Mouse (Mus musculus): ENCODE measurements around the gene Cdx2.

Cdx2 gene

DNA sequence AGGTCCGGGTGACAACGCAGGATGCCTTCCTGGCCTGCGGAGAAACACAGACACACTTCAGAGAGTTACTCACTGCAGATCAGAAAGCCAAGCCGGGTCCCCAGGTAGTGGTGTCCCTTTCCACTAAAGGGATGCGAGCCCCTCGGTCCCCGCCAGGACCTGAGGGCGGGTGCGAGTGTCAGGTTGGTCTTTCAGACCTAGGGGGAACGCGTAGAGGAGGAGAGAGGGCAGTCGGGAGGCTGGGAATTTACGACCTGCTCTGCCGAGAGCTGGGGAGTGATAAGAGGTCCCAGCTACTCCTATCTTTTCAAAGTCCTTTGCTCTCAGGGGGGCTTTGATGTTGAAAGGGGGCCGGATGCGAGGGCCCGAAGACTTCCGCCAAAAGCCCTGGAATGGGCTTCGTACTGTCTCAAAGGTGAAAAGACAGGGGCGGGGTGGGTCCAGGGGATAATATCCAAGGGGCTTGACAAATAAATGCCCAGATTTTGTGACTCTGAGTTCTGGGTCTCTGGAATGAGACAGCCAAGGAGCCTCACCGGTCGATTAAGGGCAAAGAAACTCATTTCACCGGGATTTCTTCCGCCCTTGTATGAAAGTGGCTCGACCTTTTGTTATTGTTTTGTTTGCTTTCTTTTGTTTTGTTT lies 8.5 kb upstream of the Cdx2 start:
- DNase-seq (ENCODE audit: low read depth, low spot score) = no peak

DNA sequence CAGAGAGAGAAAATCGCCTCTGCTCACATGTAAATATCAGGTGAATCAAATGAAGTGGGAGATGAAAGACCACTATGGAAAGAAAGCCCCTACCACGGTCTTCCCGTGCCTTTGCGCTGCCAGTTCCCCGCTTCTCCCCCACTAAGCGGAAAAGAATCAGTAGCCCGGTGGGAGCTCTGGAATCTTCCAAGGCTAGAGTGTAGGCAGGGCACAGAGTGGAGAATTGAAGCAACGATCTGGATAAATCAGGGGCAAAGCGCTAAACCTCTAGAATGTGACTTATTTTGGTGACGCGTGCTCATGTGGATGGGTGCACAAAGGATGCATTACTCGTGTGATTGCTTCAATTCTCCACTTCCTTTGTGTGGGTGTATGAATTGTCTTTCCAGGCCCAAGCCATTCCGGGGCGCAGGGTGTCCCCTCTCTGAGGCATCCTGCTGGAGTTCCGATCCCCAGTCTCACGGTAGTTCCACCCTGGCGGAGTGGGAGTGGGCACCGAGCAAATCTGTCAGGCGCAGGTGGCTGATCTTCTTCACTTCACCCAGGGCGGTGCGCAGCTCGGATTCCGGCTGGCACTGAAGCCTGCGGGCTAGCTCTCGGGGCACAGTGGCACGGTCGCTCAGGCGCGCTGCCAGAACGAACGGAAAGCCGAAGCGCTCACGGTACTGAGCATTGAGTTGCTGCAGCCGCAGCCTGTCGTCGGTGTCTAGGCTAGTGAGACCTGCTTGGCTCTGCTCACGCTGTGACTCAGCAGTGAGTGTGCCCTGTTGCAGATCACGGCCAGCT lies 7.8 kb upstream of the Cdx2 start:
- no peak for DNase-seq (ENCODE audit: low read depth, low spot score)

- no peak for DNase-seq (ENCODE audit: low read depth, low spot score)
These were observed 6.0 kb upstream of the Cdx2 start for GRCm38 (mm10) chr5:147312830-147313685.

- no peak for DNase-seq (ENCODE audit: low read depth, low spot score)
These were observed 2.7 kb upstream of the Cdx2 start for GRCm38 (mm10) chr5:147309786-147310185.

DNA sequence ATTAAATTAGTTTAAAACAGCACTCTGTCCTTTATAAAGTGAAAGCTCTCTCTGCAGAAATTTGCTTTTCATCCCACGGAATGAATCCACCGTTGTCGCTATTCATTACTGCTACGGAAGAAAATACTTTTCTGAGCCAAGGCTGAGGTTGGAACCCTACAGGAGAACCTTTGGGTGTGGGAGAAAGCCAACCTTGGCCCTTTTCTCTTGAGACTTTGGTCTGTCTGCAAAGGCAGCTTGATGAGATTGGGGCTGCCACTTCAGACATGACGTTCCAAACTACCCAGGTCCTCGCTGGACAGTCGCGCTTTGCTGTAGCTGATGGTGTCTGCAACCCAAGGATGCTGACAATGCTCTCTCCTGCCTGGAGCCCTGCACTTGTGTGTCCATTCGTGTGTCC lies 1.4 kb upstream of the Cdx2 start:
- no peak for DNase-seq (ENCODE audit: low read depth, low spot score)

GRCm38 (mm10) chr5:147307398-147307785 lies 322 bp upstream of the Cdx2 start:
- no peak for DNase-seq (ENCODE audit: low read depth, low spot score)

GRCm38 (mm10) chr5:147305856-147306637 lies 1.0 kb downstream of the Cdx2 start:
- no peak for DNase-seq (ENCODE audit: low read depth, low spot score)

DNA sequence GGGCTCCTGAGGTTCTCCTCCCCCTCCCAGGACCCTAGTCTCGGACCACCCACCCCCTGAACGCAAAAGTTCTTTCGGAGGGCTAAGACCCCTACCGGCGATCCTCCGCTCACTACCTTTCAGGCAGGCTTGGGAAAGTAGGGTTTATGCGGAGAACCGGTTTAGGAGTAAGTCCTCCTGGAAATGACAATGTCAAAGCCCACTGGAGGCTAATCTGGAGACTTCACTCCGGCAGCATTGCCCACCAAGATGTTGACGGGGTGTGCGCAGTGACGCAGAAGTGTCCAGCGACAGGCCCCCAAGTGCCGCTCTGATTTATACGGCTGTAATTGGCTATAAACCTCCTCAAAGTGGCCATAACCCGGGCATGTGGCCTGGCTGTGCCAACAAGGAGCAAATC lies 1.9 kb downstream of the Cdx2 start:
- no peak for DNase-seq (ENCODE audit: low read depth, low spot score)

DNA sequence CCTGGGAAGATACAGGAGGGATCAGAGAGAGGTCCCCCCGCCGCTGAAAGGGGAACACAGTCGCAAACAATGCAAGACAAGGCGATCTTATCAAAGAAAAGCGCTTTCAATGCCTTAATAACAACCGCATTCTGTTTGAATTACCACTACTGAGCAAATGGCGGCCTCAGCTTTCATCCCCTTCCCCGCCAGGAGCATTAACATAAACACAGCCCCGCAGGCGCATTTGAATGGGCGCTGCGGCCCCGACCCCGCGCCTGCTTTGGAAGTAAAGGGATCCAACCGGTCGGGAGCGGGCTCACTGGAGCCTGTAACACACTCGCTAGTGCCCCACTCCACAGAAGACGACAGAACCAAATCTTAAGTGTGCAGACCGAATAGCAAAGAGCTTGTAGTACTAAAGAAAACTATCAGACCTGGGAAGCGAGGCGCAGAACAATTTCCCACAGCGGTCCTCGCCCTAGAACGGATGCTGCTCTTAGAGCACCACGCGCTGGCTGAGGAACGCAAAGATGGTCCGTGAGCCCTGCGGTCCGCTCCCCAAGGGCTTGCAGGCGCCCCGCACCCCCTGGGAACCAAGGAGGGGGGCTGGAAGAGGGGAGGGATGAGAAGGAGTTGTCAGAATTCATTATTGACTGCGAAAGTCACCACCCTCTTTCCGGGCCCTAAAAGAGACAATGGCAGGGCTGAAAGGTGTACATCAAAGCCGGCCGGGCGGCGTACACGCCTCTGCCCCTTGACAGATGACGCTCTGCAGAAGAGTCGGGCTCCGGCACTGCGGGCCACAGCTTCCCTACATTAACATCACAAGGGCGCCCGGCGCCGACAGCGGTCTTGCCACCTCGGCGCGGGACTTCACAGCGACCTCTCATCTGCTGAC lies 2.6 kb downstream of the Cdx2 start:
- DNase-seq (ENCODE audit: low read depth, low spot score) = no peak

GRCm38 (mm10) chr5:147302746-147303400 lies 4.2 kb downstream of the Cdx2 start:
- DNase-seq (ENCODE audit: low read depth, low spot score) = no peak

DNA sequence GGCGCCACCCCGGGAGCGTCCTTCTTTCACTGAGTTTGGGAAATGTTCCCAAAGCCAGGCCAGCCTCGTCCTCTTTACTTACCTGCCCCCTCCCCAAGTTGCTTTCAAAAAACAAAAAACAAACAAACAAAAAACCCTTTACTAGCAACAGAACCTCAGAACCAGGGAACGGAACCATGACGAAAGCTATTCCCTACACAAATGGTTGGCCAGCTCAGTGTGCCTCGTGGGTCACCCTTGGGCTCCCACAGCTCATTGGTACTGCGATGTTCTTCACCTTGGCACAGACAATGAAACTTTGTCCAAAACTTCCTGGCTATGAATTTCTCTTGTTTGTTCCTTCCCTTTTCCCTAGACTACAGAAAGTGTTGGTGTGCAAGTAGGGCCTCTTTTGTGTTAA lies 4.9 kb downstream of the Cdx2 start:
- no peak for DNase-seq (ENCODE audit: low read depth, low spot score)

DNA sequence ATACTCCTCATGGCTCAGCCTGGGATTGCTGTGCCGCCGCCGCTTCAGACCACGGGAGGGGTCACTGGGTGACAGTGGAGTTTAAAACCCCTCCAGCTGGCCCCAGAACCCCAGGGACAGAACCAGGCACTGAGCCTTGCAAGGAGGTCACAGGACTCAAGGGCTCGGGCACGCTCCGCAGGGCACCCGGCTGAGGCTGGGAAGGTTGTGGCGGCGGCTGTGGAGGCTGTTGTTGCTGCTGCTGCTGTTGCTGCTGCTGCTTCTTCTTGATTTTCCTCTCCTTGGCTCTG lies 5.3 kb downstream of the Cdx2 start:
- DNase-seq (ENCODE audit: low read depth, low spot score) = no peak

GRCm38 (mm10) chr5:147300917-147301780 lies 5.9 kb downstream of the Cdx2 start:
- no peak for DNase-seq (ENCODE audit: low read depth, low spot score)

DNA sequence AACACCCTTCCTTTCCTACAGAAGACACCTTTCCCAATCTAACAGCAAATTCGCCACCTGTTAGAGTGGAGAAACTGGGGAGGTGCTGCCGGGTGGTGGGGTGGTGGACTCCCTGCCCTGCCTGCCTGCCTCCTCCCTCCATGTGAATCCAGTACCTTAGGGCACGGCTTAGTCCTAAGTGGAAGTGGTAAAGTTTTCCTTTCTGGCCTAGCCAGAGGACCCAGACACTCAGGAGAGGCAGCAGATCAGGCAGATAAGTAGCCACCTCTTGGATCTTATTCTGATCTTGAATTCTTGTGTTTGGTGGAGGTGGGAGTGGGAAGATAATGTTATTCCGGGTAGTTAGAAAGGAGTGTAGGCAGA lies 7.1 kb downstream of the Cdx2 start:
- no peak for DNase-seq (ENCODE audit: low read depth, low spot score)

- DNase-seq (ENCODE audit: low read depth, low spot score) = peak; percentile 65
These were observed 7.6 kb downstream of the Cdx2 start for GRCm38 (mm10) chr5:147299255-147300000.

GRCm38 (mm10) chr5:147297249-147297648 lies 9.8 kb downstream of the Cdx2 start:
- DNase-seq (ENCODE audit: low read depth, low spot score) = no peak

- peak; percentile 43 for DNase-seq (ENCODE audit: low read depth, low spot score)
These were observed 12.9 kb downstream of the Cdx2 start for GRCm38 (mm10) chr5:147294121-147294520.

DNA sequence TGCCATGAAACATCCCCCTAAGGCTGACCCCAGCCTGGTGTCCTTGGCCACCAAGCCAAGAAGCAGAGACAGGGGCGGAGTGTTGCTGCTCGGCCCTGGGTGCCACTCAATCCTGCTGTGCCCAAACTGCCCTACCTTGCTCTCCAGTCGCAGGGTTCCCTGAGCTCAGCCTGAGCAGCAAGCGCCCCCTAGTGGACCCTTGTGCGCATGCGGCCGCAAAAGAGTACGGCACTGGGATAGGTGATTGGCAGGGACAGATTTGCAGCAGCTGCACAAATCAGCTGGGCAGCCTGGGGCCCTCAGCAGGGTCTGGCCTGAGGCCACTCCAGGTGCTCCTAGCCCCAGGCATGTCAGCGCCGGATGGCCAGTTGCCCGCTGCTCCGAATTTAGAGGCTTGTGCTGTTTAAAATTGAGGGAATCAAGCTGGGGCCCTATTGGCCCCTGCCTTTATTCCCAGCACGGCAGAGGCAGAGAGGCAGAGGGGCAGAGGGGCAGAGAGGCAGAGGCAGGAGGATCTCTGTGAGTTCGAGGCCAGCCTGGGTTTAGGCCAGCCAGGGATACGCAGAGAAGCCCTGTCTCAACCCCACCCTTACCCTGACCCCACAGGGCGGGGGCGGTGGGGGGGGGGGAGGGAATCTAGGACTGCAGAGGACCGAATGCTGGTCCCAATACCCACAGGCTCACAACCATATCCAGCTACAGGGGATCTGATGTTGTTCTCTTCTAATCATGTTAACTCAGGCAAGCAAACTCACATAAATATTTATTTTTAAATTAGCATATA lies 13.8 kb downstream of the Cdx2 start:
- peak; percentile 80 for DNase-seq (ENCODE audit: low read depth, low spot score)

Measured in CD4-positive, CD25-positive, alpha-beta regulatory T cell, adult 2 months (primary cell).